Mouse (Mus musculus) testis, postnatal 14 days (tissue): ENCODE data around the gene Fto.
A peak's percentile ranks its signal among the peaks of the same experiment; 100 is the strongest.

Source experiments
- DNase-seq: peaks from one replicate; pipeline ENCODE4 v3.0.0; 2021; ENCODE audit warnings: low spot score

Fto gene

DNA sequence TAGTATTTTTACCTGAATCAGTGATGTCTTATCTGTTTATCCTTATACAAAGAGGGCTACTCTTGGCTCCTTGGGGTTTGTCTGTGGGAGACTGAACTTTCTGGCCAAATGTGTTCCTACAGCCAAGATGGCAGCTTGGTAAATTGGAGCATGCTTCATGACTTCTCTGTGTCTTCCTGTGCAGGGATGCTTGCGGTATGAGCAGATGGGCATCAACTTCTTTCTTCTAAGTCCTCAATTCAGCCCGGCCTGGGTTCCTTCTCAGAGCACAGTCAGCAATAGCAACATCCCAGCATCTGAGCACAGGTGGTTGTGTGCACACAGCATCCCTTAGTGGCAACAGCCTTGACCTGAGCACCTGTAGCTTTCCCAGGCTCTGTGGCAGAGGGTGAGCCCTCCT lies 141.6 kb downstream of the Fto start:
- DNase-seq: no peak

- DNase-seq: no peak
Observed at GRCm38 (mm10) chr8:91455591-91455990, 142.3 kb downstream of the Fto start.

GRCm38 (mm10) chr8:91458016-91458415 lies 144.7 kb downstream of the Fto start:
- DNase-seq: no peak

DNA sequence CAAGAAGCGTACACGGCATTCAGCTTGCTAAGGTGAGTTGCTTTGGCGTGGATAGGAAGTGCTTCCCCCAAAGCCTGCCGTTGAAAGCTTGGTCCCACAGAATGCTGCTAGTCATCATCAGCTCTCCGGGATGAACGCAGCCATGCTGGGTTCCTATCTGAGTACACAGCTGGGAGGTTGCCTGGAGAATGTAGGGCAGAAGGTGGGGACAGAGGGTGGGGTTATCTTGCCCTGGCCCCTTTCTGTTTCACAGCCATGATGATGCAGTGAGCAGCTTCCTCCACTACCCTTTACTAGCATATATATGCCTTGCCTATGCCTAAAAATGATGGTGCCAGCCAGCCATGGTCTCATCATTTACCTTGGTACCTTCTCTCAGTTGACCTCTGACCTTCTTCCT lies 147.6 kb downstream of the Fto start:
- DNase-seq: no peak

DNA sequence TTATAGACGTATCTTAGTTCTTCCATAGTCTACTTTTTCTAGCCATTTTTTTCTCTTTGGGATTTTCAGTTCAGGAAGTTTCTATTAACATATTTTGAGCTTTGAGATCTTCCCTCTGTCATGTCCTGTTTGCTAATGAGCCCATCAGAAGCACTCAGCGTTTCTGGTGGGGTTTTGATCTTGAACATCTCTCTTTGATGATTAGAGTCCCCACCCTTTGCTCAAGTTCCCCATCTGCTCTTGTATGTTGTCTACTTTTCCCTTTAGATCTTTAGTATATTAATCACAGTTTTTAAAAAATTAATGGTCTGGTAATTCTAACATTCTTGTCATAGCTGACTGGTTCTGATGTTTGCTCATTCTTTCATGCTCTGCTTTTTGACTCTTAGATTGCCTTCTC lies 150.4 kb downstream of the Fto start:
- DNase-seq: no peak

- DNase-seq: no peak
Observed at GRCm38 (mm10) chr8:91467463-91467862, 154.1 kb downstream of the Fto start.

- DNase-seq: no peak
Observed at GRCm38 (mm10) chr8:91467881-91468534, 154.7 kb downstream of the Fto start.

GRCm38 (mm10) chr8:91469441-91469840 lies 156.1 kb downstream of the Fto start:
- no peak for DNase-seq

DNA sequence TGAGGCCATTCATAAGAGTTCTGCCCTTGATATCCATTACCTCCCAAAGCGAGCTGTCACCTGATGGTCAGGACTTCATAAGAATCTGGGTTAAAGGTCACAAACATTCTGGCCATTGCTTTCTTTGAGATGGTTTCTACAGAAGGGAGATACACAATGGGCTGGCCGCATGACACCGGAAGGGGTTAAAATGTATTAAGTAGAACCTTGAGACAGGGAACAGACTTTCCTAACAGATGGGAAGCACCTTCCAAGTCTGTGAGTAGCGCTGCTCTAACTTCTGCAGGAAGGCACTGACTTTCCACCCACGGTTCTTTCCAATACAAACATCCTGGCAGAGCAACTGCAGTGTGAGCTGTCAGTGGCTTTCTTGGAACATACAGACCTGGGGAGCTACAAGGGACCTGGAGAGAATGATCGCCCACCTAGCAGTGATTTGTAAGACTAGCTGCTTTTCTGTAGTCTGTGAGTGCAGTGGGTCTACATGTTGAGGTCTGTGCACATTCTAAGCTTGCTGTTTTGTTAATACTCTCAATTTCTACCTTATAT lies 161.5 kb downstream of the Fto start:
- no peak for DNase-seq

DNA sequence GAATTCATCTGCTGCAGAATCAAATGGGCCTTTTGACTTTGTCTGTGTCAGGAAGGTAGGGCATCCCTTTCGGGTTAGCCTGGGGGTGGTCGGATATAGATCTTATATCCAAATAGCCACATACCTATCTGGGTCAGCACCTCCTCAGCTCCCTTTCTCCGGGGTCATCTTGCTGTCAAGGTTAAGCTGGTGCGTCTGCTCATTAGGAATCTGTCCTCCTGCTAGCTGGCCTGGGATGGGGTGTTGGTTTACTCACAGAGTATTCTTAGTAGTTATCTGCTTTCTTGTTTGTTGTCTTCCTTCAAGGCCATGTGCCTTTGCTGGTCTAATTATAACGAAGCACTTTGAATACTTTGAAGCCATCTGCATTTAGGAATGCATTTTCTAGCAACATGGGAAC lies 163.7 kb downstream of the Fto start:
- DNase-seq: peak; percentile 22

DNA sequence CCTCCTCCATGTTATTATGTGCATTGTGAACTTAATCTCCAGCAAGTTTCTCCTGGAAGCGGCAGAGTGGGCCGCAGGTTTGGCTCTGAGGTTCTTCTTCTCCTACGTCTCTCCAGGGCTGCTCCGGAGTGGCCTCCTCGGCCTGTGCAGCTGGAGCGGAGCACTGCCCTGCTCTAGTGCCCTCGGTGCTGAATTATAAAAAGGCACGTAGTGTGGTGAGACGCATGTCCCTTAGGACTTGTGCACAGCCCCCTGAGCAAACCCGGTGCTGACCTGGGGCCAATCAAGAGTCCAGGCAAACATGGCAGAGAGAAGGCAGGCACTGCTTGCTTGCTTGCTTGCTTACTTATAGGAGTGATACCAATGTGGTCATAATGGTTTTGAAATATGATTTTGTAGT lies 164.1 kb downstream of the Fto start:
- DNase-seq: no peak

DNA sequence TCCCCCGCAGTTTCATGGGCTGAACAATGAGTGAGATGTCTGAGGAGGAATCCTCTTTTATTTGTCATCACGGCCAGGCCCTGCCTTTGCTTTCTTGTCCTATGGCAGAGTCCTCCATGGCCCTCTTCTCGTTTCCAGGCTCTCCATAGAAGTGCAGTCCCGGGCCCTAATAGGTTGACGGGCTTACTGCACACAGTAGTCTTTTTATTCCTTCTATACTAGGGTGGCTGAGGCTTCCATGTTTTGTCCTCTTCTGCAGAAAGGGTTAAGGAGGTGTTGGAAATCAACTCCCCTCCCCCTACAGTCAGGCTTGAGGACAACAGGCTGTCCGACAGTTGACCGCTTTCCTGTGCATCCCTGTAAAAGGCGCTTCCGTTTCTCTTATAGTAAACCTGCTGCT lies 169.2 kb downstream of the Fto start:
- no peak for DNase-seq

DNA sequence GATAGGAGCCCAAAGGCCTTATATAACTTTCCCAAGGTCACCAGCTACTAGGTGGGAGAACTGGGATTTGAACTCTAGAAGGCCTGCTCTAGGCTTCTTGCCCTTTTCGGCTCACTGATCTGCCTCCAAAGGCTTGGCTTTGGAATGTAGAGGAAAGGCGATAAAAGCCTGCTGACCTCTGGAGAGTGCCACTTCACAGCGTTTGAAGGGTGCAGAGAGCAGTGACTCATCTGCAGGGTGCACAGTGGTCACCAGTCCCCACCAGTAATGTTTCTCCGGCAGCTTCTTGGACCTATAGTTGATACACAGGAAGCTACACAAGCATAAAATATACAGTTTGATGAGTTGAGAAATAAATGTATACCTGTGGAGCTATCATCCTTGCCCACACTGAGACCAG lies 173.1 kb downstream of the Fto start:
- DNase-seq: no peak

DNA sequence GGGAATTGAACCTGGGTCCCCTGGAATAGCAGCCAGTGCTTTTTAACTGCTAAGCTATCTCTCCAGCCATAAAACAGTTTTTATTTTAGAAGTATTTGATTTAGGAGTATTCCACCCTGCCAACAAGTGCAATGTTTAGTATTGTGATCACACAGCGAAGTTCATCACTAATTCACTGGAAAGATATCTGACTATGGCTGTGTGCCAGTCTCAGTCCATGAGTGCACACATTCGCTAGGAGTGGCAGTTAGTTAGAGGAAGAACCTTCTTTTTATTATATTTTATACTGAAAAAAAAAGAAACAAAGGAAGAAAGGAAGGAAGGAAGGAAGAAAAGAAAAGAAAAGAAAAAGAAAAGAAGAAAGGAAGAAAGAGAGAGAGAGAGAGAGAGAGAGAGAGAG lies 174.1 kb downstream of the Fto start:
- DNase-seq: no peak

- peak; percentile 22 for DNase-seq
Observed at GRCm38 (mm10) chr8:91488086-91488783, 174.9 kb downstream of the Fto start.

DNA sequence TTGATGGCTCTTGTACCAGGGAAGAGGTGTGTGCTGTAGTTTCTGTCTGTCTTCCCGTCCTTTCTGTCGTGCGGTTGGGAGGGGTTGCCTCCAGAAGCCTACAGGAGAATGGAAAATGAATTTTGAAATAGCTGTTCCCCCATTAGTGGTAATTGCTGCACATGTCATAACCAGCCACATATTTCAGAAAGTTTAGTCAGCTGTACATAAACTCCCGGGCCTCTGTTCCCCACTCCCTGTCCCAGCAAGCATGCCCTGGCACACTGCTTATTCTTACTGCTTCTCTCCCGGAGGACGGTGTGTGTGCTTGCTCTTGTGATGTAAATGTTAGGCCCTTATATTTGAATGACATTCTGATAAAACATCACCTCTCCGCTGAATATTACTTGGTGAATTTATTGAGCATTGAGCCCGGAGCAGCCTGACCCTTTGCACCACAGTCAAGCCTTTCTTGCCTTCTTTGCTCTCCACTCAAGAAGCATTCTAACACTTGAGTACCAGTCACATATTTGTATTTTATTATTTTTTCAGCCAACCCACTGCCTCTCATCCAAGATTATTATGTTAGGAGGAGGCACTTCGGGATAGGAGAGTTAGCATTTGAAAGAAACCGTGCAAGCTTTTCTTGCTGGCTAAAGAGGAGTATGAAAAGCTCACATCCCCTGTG lies 175.6 kb downstream of the Fto start:
- DNase-seq: no peak

GRCm38 (mm10) chr8:91490065-91490464 lies 176.7 kb downstream of the Fto start:
- DNase-seq: no peak

GRCm38 (mm10) chr8:91493373-91493772 lies 180.0 kb downstream of the Fto start:
- DNase-seq: no peak

GRCm38 (mm10) chr8:91494501-91495259 lies 181.4 kb downstream of the Fto start:
- no peak for DNase-seq

DNA sequence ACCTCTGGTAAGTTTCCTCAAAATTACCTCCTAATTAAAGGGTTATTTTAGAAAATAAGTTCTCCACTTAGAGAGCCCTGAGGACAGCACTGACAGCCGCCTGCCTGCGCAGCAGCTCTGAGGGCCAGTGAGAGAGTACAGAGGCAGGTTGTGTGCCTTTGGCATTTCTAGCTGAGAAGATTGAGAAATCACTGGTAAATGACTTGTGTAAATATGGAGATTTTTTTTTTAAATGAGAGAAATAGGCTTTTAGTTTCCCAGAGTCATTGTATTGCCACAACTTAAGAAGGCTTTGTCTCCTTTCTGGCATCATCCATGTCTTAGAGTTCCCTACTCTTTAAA lies 181.9 kb downstream of the Fto start:
- DNase-seq: no peak

DNA sequence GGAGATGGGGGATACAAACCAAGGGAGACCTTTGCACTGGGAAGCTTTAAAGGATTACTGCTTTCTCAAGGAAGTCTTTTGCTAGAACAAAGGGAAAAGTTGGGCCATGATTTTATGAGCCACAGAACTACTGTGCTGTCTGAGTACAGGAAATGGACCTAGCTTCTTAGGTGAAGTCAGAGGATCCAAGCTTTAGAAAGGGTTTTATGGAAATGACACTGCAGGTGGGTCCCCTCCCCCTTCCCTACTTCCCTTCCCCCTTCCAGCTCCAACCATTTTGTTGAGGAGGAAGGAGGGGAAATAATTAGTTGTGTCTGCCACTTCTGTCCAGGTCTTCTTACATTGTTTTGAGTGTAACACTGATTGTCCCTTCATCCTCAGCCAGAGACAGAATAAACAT lies 182.7 kb downstream of the Fto start:
- DNase-seq: no peak

DNA sequence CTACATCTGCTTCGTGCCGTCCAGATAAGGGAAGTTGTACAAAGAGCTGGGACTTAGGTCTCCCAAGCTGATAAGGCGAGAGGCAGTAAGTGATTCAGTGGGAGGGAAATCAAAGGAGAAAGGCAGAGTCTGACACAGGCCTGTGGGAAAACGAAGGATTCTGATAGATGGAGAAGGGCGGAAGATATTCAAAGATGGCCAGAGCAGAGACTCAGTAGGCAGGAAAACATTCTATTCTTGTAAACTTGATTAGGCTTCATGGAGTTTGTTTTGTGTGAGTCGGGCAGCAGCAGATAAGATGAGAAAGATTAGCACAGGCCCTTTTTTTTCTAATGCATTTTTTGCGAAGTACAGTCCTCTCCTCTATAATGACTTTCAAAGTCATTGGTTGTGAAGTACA lies 183.6 kb downstream of the Fto start:
- no peak for DNase-seq

DNA sequence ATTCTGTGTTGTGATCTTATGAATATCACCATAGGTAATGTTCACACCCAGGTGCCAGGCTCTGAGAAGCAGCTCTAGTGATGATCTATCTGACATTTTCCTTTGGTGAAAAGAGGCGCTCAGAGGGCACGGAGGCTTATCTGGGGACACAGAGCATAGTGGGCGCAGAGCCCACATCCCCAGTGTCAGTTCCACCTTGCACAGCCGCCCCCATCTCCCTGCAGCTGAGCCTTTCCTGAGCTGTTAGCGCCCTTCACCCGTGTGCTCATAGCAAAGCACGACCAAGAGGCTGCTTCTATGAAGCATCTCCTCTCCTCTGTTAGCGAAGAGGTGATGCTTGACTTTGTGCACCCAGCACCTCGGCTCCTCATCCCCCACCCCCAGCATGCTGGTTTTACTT lies 185.3 kb downstream of the Fto start:
- DNase-seq: no peak
